Mouse (Mus musculus): ENCODE data around the gene 4933417A18Rik.

- TF ChIP-seq CTCF (conservative IDR thresholded peaks at IDR 0.05; ENCODE audit: insufficient read depth, insufficient read length, low read depth, low read length) (no peak), POLR2A (IDR thresholded peaks at IDR 0.05; ENCODE audit: low read depth, low read length) (no peak)
These were observed 7.6 kb upstream of the 4933417A18Rik start for GRCm38 (mm10) chr13:34916520-34917167.

All from kidney, adult 2 months (tissue).